Mouse (Mus musculus) brain, embryonic 14.5 days (tissue): ENCODE measurements around the gene Pkd1l3. TPM values are rescaled to one million over a fixed set of nuclear protein-coding genes. Genes with fewer than 3 reads are reported as not detected.
A peak's percentile ranks its signal among the peaks of the same experiment; 100 is the strongest.

Source experiments
- DNase-seq: peaks from one replicate; pipeline ENCODE4 v3.0.0-alpha.2; 2011; ENCODE audit warnings: low read depth
- CTCF ChIP-seq: fragments of 200-500 bp; IDR thresholded peaks from 2 replicates; pipeline ENCODE4 v1.5.1; 2012; ENCODE audit warnings: inconsistent platforms, mild to moderate bottlenecking, moderate library complexity, borderline replicate concordance; ENCODE audit not compliant: insufficient read depth, insufficient read length; ENCODE audit errors: extremely low read depth
- POLR2A ChIP-seq: fragments of 200-500 bp; IDR thresholded peaks from 2 replicates; pipeline ENCODE4 v1.6.1; 2012; ENCODE audit warnings: mild to moderate bottlenecking, inconsistent platforms, borderline replicate concordance; ENCODE audit not compliant: poor library complexity, insufficient read depth, insufficient read length, severe bottlenecking; ENCODE audit errors: extremely low read depth
- polyA plus RNA-seq: library from polyadenylated mRNA; depleted of rRNA; stranded (reverse); fragments of >200 nt; gene quantifications from 2 replicates; pipeline ENCODE4 v1.2.3, GENCODE M21; 2012

Gene Pkd1l3
- polyA plus RNA-seq, 1 experiment, result 0.05 TPM

GRCm38 (mm10) chr8:109590901-109591300 is 23.4 kb upstream of the Pkd1l3 start:
- DNase-seq, result no peak
- TF ChIP-seq CTCF, result no peak
- TF ChIP-seq POLR2A, result no peak

- TF ChIP-seq POLR2A (no peak), CTCF (no peak)
- DNase-seq, result no peak
Observed at GRCm38 (mm10) chr8:109591367-109591766, 22.9 kb upstream of the Pkd1l3 start.

DNA sequence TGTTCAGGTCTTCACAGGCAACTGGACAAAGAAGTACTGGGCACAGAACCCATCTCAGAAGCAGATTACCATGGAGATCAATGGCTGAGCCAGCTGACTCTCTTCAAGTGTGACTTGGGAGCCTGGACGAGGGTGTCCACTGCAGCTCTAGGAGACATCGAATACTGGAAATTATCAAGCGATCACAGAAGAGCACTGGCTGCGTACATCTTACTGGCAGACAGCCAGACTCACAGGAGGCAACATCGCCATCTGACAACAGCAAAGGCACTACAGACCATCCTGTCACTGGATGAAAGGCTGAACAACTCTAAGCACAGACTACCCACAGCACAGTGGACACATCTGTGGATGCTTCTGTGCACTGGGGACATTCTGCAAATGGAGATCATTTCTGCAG is 22.2 kb upstream of the Pkd1l3 start:
- TF ChIP-seq CTCF, result no peak
- no peak for TF ChIP-seq POLR2A
- DNase-seq, result no peak

DNA sequence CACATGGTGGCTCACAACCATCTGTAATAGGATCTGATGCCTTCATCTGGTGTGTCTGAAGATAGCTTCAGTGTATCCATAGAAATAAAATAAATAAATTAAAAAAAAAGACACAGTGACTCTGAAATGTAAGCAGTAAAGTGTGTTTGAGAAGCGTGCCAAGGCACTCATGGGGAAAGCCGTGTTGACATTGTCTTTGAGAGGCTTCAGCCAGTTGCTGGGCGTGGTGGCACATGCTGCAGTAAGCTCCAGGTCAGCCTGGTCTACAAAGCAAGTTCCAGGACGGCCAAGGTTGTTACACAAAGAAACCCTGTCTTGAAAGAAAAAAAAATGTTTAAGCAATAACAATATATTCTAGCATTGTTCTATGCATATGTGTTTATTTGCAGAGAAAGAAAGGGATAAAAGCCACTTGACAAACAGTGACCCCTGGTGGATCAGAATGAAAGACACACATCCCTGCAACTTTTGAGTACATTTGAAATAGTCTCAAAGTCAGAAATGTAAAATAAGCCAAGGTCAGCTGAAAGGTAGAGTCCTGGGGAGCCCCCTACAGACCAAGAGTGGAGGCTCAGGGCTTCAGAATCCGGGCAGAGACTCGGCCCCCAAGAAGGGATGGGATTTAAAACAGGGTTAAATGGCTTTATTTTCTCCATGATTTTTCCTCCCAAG is 21.1 kb upstream of the Pkd1l3 start:
- peak; percentile 51 for DNase-seq
- TF ChIP-seq POLR2A, result no peak
- peak; percentile 24; the same call in 1 of the 2 replicates for TF ChIP-seq CTCF

GRCm38 (mm10) chr8:109595854-109596253 is 18.5 kb upstream of the Pkd1l3 start:
- TF ChIP-seq CTCF, result peak; percentile 87
- TF ChIP-seq POLR2A, result no peak
- DNase-seq, result peak; percentile 36

GRCm38 (mm10) chr8:109606725-109607124 is 7.6 kb upstream of the Pkd1l3 start:
- TF ChIP-seq CTCF (no peak), POLR2A (no peak)
- no peak for DNase-seq

DNA sequence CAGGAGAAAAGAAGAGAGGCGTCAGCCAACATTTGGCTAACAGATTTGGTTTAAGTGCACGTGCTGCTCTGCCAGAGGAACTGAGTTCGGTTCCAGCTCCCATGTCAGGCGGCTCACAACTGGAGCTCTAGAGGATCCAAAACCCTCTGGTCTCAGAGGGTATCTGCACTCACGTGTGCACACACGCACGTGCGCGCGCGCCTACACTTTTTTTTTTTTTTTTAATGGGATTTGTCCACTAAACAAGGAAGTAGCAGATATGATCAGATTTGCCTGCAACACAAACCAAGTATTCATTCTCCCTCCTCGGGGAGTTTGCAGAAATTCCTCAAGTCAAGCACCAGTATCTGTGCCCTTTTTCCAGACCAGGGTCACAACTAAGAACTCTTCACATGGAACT is 6.7 kb upstream of the Pkd1l3 start:
- TF ChIP-seq CTCF (no peak), POLR2A (no peak)
- peak; percentile 19 for DNase-seq

DNA sequence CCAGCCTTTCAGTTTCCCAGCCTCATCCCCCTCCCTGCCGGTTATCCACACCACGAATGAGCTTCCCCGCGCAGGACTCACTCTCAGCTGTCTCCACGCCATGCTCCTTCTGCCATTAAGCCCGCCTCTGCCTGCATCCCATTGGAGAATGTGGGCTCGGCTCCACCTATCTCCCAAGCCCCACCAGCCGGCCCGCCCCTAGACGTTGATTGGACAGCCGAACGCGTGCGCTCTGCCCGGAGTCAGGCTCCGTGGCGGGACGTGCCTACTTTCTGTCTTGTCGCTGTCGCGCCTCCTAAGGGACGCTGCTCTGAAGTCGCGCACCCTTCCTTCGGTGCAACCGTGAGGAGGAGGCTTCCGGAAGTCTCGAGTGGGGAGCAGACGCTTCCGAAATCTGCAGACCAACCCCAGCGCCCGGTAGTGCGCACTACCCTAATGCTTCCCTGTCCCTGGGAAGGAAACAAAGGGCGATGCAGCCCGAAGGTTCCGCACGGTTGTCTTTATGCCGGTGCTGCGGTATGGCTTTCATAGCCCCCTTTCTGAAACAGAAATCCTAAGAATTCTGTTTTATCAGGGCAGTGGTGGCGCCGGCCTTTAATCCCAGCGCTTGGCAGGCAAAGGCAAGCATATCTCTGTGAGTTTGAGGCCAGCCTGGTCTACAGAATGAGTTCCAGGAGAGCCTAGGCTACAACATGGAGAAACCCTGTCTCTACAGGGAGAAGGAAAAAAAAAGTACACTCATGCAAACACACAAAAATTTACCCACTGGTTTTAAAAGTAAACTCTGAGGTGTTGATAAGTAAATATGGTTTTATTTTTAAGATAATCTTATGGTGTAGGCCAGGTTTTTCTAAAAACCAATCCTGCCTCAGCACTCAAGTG is 5.8 kb upstream of the Pkd1l3 start, which contains the start of gene Dhodh:
Dhodh (minus strand) TSS at position 403 of the 882 bp plus-strand sequence.
- TF ChIP-seq POLR2A, result peak; percentile 67; the same call in 1 of the 2 replicates
- TF ChIP-seq CTCF, result no peak
- DNase-seq, result peak; percentile 99

DNA sequence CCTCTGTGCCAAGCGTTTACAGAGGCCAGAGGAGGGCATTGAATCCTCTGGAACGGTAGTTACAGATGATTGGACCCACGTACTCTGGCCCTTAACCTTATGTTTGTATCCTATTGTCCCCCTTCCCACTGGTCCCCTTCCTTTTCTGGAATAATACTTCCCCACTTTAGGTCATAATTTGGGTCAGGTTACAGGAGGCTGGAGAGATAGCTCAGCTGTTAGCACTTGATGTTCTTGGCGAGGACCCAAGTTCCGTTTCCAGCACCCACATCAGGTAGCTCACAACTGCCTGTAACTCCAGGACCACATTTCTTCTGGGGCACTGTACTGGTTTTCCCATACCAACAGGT is 5.2 kb upstream of the Pkd1l3 start:
- no peak for TF ChIP-seq POLR2A
- TF ChIP-seq CTCF, result no peak
- DNase-seq, result peak; percentile 29

DNA sequence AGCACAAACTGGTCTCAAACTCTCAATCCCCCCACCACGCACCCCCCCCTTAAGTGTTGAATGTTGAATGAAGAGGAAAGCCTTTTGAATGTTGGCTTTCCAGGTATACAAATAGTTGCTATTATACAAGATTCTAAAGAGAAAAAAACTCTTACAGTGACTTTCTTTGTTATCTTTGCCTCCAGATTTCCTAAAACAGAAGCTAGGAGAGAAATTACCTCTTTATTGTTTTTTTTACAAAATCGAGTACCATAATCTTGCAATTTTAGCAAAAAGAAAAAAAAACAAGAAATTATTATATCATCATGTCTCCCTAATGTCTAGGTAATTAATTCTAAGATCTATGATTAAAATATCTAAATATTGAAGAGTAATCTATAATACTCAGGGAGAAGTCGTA is 1.3 kb downstream of the Pkd1l3 start:
- TF ChIP-seq CTCF (no peak), POLR2A (no peak)
- no peak for DNase-seq

- no peak for DNase-seq
- TF ChIP-seq POLR2A (no peak), CTCF (no peak)
Observed at GRCm38 (mm10) chr8:109628638-109629037, 14.3 kb downstream of the Pkd1l3 start.

DNA sequence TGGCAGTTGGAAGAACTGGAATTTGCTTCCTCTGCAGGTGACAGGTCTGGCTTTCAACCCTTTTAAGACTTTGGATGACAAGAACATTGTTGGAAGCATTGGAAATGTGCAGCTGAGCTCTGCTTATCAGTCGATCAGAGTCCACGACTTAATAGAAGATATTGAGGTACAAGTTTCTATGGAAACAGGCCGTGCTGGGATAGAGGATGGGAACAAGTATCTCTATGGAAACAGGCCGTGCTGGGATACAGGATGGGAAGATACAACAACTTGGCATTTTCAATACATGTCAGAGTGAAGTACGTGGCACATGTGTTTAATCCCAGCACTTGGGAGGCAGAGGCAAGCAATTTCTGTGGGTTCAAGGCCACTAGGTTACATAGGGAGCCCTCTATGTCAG is 18.2 kb downstream of the Pkd1l3 start:
- TF ChIP-seq POLR2A, result no peak
- no peak for TF ChIP-seq CTCF
- peak; percentile 35 for DNase-seq

GRCm38 (mm10) chr8:109635146-109635545 is 20.8 kb downstream of the Pkd1l3 start:
- DNase-seq, result no peak
- TF ChIP-seq POLR2A, result no peak
- TF ChIP-seq CTCF, result no peak
